Mouse (Mus musculus) liver, postnatal 0 days (tissue): ENCODE data around the gene Slc9a6. TPM values are rescaled to one million over a fixed set of nuclear protein-coding genes. Genes with fewer than 3 reads are reported as not detected.

Source experiments
- ATAC-seq: fragments of 200-750 bp; cut with Nextera tagmentation; 2 replicates; pipeline ENCODE4 v1.8.0; 2017; ENCODE audit warnings: mild to moderate bottlenecking, moderate library complexity
- DNase-seq: peaks from one replicate; pipeline ENCODE4 v3.0.0-alpha.2; 2016
- H3K27ac ChIP-seq: fragments of 300-500 bp; sonication (generic); 2 replicates; pipeline ENCODE4 v1.5.1; 2014; ENCODE audit warnings: antibody characterized with exemption, moderate library complexity, mild to moderate bottlenecking, low read depth
- H3K27me3 ChIP-seq: fragments of 300-500 bp; sonication (generic); 2 replicates; pipeline ENCODE4 v1.6.1; 2014; ENCODE audit warnings: low read length, control low read depth, mixed read lengths; ENCODE audit not compliant: insufficient read depth
- H3K36me3 ChIP-seq: fragments of 300-500 bp; sonication (generic); replicated peaks from 2 replicates; pipeline ENCODE4 v1.6.1; 2014; ENCODE audit warnings: mild to moderate bottlenecking, control low read depth, low read length, moderate library complexity, mixed read lengths; ENCODE audit not compliant: insufficient read depth
- H3K4me1 ChIP-seq: fragments of 300-500 bp; sonication (generic); 2 replicates; pipeline ENCODE4 v1.6.1; 2014; ENCODE audit warnings: antibody characterized with exemption, mild to moderate bottlenecking, control low read depth; ENCODE audit not compliant: insufficient read depth
- H3K4me2 ChIP-seq: fragments of 300-500 bp; sonication (generic); 2 replicates; pipeline ENCODE4 v1.6.1; 2014; ENCODE audit warnings: low read depth, mild to moderate bottlenecking, low read length, moderate library complexity, mixed read lengths
- H3K4me3 ChIP-seq: fragments of 300-500 bp; sonication (generic); 2 replicates; pipeline ENCODE4 v1.5.1; 2014; ENCODE audit warnings: low read depth, low read length
- H3K9ac ChIP-seq: fragments of 300-500 bp; sonication (generic); replicated peaks from 2 replicates; pipeline ENCODE4 v1.6.1; 2014; ENCODE audit warnings: mild to moderate bottlenecking, moderate library complexity
- H3K9me3 ChIP-seq: fragments of 300-500 bp; sonication (generic); 2 replicates; pipeline ENCODE4 v1.6.1; 2016; ENCODE audit warnings: mild to moderate bottlenecking, control low read depth, low read length, mixed read lengths
- CTCF ChIP-seq: sonication (generic); IDR thresholded peaks from 2 replicates; pipeline ENCODE4 v1.5.1; 2016; ENCODE audit warnings: antibody characterized with exemption, low read depth
- EP300 ChIP-seq: IDR thresholded peaks from 2 replicates; pipeline ENCODE4 v1.6.1; 2016; ENCODE audit warnings: antibody characterized with exemption, low read depth, mild to moderate bottlenecking
- WGBS: fragments of 180-500 bp; shearing (Covaris S2); extraction: QIAGEN DNeasy Blood & Tissue Kit; methylation state at CpG from one replicate; pipeline ENCODE4 v1.1.7; 2014; ENCODE audit not compliant: insufficient replicate concordance; 5-methylcytosine and 5-hydroxymethylcytosine counted together
- polyA plus RNA-seq: library from polyadenylated mRNA; unstranded; fragments of >200 nt; fragmentation: Nextera tagmentation; extraction: Ambion mirVana; gene quantifications from 2 replicates; pipeline ENCODE4 v1.2.1, GENCODE M21; 2015

Slc9a6 gene
- polyA plus RNA-seq, result 3.7 and 4.0 TPM in 2 replicates

- Histone ChIP-seq H3K36me3 (no peaks in the 10 kb centered on the region), H3K4me2 (peak within 1 kb of the TSS; percentile 82), H3K9me3 (no peaks in the 10 kb centered on the region), H3K27me3 (no peaks in the 10 kb centered on the region), H3K9ac (peak within 1 kb of the TSS; percentile 72), H3K4me1 (peaks cover 4% of the 10 kb centered on the region; the same call in 1 of the 2 replicates), H3K27ac (peak within 1 kb of the TSS; percentile 64), H3K4me3 (peak within 1 kb of the TSS; percentile 73)
- DNase-seq (peak; percentile 81), ATAC-seq (peak; percentile 96)
- 16% methylated on average over 31 of the region's 50 CpGs for WGBS
- TF ChIP-seq CTCF (no peak), EP300 (no peak)
Observed at GRCm38 (mm10) chrX:56609623-56610317, at the start of gene Slc9a6. Slc9a6 (plus strand) TSS chrX:56609757.

DNA sequence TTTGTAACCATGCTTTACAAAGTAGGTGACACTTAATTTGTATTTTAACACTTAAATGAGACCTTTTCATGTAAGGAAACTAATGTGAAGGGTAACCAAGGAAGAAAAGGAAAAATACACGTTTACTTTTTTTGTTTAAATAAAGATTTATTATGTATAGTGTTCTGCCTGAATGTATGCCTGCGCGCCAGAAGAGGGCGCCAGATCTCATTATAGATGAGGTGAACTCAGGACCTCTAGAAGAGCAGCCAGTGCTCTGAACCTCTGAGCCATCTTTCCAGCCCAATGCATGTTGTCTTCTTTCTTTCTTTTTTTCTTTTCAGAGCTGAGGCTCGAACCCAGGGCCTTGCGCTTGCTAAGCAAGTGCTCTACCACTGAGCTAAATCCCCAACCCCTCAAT, 37.1 kb upstream of the Slc9a6 start:
- H3K27me3 ChIP-seq, result no peaks in the 10 kb centered on the region
- no peak overlapping the region for H3K9ac ChIP-seq
- H3K9me3 ChIP-seq, result no peaks in the 10 kb centered on the region
- H3K27ac ChIP-seq, result no peak overlapping the region
- WGBS, result 16% methylated on average over 6 of the region's 6 CpGs
- peak; percentile 69 for TF ChIP-seq CTCF
- TF ChIP-seq EP300, result no peak
- ATAC-seq (no peak), DNase-seq (peak; percentile 29)
- no peaks in the 10 kb centered on the region for H3K4me1 ChIP-seq
- no peak overlapping the region for H3K4me3 ChIP-seq
- H3K4me2 ChIP-seq, result no peak overlapping the region
- H3K36me3 ChIP-seq, result no peaks in the 10 kb centered on the region

- Histone ChIP-seq H3K9me3 (no peaks in the 10 kb centered on the region), H3K36me3 (no peaks in the 10 kb centered on the region), H3K4me3 (no peak overlapping the region), H3K27me3 (no peaks in the 10 kb centered on the region), H3K9ac (no peak overlapping the region), H3K4me1 (no peaks in the 10 kb centered on the region), H3K4me2 (no peak overlapping the region), H3K27ac (no peak overlapping the region)
- no peak for ATAC-seq
- DNase-seq, result no peak
- no peak for TF ChIP-seq EP300
- no peak for TF ChIP-seq CTCF
- 67% methylated on average over 2 of the region's 2 CpGs for WGBS
Observed at GRCm38 (mm10) chrX:56578200-56578599, 31.4 kb upstream of the Slc9a6 start.

GRCm38 (mm10) chrX:56597219-56597886, 12.2 kb upstream of the Slc9a6 start:
- DNase-seq (peak; percentile 23), ATAC-seq (peak; percentile 31)
- 13% methylated on average over 25 of the region's 25 CpGs for WGBS
- Histone ChIP-seq H3K27ac (peak overlapping the region; percentile 58), H3K27me3 (no peaks in the 10 kb centered on the region), H3K9me3 (no peaks in the 10 kb centered on the region), H3K9ac (peak overlapping the region; percentile 85), H3K4me3 (peak overlapping the region; percentile 71), H3K36me3 (no peaks in the 10 kb centered on the region), H3K4me1 (no peaks in the 10 kb centered on the region), H3K4me2 (peak overlapping the region; percentile 69)
- peak; percentile 48 for TF ChIP-seq CTCF
- TF ChIP-seq EP300, result no peak

DNA sequence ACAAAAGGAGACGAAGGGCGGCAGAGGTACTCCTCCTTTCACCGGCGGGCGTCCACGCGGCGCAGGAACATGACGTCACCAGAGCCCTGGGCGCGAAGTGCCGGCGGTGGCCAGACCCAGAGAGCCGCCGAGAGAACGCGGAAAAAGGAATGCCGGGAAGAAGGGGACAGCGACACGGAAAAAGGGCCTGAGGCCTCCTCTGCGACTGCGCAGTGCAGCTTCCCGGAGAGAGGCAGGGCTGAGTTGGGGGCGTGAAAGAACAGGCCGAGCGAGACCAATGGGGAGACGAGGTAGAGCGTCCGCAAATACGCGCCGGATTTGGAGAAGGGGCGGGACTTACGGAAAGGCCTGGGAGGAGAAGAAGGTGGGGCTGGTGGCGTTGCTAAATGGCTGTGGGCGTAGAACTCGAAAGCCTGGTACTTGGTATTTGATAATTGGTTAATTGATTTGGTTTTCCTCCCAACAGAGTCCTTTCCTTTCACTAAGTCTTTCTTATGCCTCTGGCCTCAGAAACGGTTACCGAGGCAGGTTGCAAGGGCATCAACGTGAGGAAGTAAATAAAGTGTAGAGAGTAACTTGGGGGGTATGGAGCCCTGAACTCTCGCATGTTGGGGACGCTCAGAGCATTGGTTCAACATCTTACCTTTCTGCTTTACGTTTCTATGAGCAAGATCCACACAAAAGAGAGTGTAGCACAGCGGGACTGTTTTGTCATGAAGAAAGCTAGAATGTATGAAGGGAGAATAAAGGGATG, 11.5 kb upstream of the Slc9a6 start, which contains the start of gene Mmgt1:
Mmgt1 (minus strand) TSS at position 183 of the 754 bp plus-strand sequence.
- ATAC-seq (peak; percentile 98), DNase-seq (peak; percentile 89)
- peak within 1 kb of the TSS; percentile 69 for H3K4me2 ChIP-seq
- no peaks in the 10 kb centered on the region for H3K4me1 ChIP-seq
- no peaks in the 10 kb centered on the region for H3K36me3 ChIP-seq
- peak within 1 kb of the TSS; percentile 85 for H3K9ac ChIP-seq
- H3K9me3 ChIP-seq, result no peaks in the 10 kb centered on the region
- peak within 1 kb of the TSS; percentile 71 for H3K4me3 ChIP-seq
- H3K27ac ChIP-seq, result peak within 1 kb of the TSS; percentile 58
- H3K27me3 ChIP-seq, result no peaks in the 10 kb centered on the region
- TF ChIP-seq CTCF, result no peak
- no peak for TF ChIP-seq EP300
- WGBS, result 13% methylated on average over 43 of the region's 44 CpGs

DNA sequence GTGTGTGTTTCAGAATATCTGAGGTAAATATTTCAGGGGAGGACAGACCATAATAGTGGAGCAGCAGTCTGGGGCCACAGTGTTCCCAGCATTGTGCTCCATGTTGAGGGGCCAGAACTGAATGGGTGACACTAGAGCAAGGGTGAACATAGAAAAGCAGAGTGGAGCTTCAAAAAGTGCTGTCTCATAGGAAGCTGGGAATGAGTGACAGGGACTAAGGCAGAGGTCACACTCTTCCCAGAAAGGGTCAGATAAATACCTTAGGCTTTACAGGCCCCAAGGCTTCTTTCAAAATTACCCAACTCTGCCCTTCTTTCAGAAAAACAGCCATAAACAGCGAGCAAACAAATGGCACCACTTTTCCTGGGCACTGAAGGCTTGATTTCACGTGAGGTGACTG, 3.0 kb upstream of the Slc9a6 start:
- H3K36me3 ChIP-seq, result no peaks in the 10 kb centered on the region
- H3K9me3 ChIP-seq, result no peaks in the 10 kb centered on the region
- peaks cover 4% of the 10 kb centered on the region; the same call in 1 of the 2 replicates for H3K4me1 ChIP-seq
- no peak overlapping the region for H3K4me2 ChIP-seq
- 0 out of 2 replicates have a peak overlapping the region, but pooled peaks have one; percentile 11 for H3K27ac ChIP-seq
- DNase-seq (no peak), ATAC-seq (peak; percentile 22; the same call in 1 of the 2 replicates)
- no peaks in the 10 kb centered on the region for H3K27me3 ChIP-seq
- no peak overlapping the region for H3K4me3 ChIP-seq
- H3K9ac ChIP-seq, result no peak overlapping the region
- WGBS, result 59% methylated on average over 2 of the region's 2 CpGs
- no peak for TF ChIP-seq EP300
- no peak for TF ChIP-seq CTCF
